Mouse (Mus musculus): ENCODE data around the gene Prkd3.

DNA sequence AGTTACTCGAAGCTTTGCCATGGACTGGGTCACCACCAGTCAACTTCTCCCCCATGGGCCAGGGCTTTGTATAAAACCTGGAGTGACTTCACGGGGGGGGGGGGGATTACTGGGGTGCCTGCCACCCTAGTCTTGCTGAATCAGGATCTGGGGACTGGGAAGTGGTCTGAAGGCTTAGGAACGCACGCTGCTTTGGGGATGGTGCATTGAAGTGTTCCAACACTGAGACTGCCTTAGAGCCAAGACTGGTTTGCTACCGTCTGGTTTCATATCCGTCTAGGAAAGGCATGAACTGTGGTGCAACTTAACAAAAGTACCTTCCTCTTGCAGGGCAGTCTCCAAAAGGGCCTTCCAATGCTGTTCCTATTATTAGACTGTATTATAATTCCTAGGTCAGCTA, 102.9 kb downstream of the Prkd3 start:
- TF ChIP-seq CTCF (IDR thresholded peaks at IDR 0.05; ENCODE audit: low read depth, low read length) (no peak), POLR2AphosphoS5 (IDR thresholded peaks at IDR 0.05; ENCODE audit: insufficient replicate concordance, low read depth, low read length) (no peak), GATA1 (IDR thresholded peaks at IDR 0.05; ENCODE audit: borderline replicate concordance, low read length) (no peak), TAL1 (conservative IDR thresholded peaks at IDR 0.05; ENCODE audit: low read depth, low read length) (no peak)
